Mouse (Mus musculus) kidney, embryonic 14.5 days (tissue): ENCODE data around the gene Olfr1133. TPM values are rescaled to one million over a fixed set of nuclear protein-coding genes. Genes with fewer than 3 reads are reported as not detected.

Experiments
- polyA plus RNA-seq: library from polyadenylated mRNA; unstranded; fragments of >200 nt; fragmentation: Nextera tagmentation; extraction: Ambion mirVana; gene quantifications from 2 replicates; pipeline ENCODE4 v1.2.1, GENCODE M21; 2014

The Olfr1133 gene
- polyA plus RNA-seq, 1 experiment from 2014 or later, result not detected

Other genes starting within 250 kb of the Olfr1133 start
- gene Olfr1123, start 230.7 kb downstream of the Olfr1133 start, polyA plus RNA-seq, result not detected in 2 replicates
- gene Olfr1124, start 217.1 kb downstream of the Olfr1133 start, polyA plus RNA-seq, result 0.10 TPM in 1 of 2 replicates, not detected in the other
- not detected in 2 replicates for gene Olfr1126, start 193.4 kb downstream of the Olfr1133 start, polyA plus RNA-seq
- not detected in 2 replicates for gene Pramel7, start 150.3 kb downstream of the Olfr1133 start, polyA plus RNA-seq
- gene Pramel6, start 140.8 kb downstream of the Olfr1133 start, polyA plus RNA-seq, result not detected in 2 replicates
- gene Olfr153, start 115.6 kb downstream of the Olfr1133 start, polyA plus RNA-seq, result not detected in 2 replicates
- not detected in 2 replicates for gene Olfr1128, start 101.8 kb downstream of the Olfr1133 start, polyA plus RNA-seq
- gene Olfr1129, start 73.5 kb downstream of the Olfr1133 start, polyA plus RNA-seq, result not detected in 2 replicates
- gene Olfr1130, start 41.2 kb downstream of the Olfr1133 start, polyA plus RNA-seq, result not detected in 2 replicates
- not detected in 2 replicates for gene Olfr1131, start 20.3 kb downstream of the Olfr1133 start, polyA plus RNA-seq
- gene Olfr1132, start 9.8 kb downstream of the Olfr1133 start, polyA plus RNA-seq, result not detected in 2 replicates
- gene Olfr1134, start 11.1 kb upstream of the Olfr1133 start, polyA plus RNA-seq, result not detected in 2 replicates
- gene Olfr1135, start 26.3 kb upstream of the Olfr1133 start, polyA plus RNA-seq, result not detected in 2 replicates
- gene Olfr1136, start 46.6 kb upstream of the Olfr1133 start, polyA plus RNA-seq, result not detected in 2 replicates
- not detected in 2 replicates for gene Olfr1137, start 65.8 kb upstream of the Olfr1133 start, polyA plus RNA-seq
- not detected in 2 replicates for gene Olfr1138, start 92.6 kb upstream of the Olfr1133 start, polyA plus RNA-seq
- not detected in 2 replicates for gene Olfr1140, start 96.4 kb upstream of the Olfr1133 start, polyA plus RNA-seq
- gene Olfr1141, start 106.6 kb upstream of the Olfr1133 start, polyA plus RNA-seq, result not detected in 2 replicates
- gene Olfr152, start 132.1 kb upstream of the Olfr1133 start, polyA plus RNA-seq, result not detected in 2 replicates
- not detected in 2 replicates for gene Olfr1143, start 153.2 kb upstream of the Olfr1133 start, polyA plus RNA-seq
- gene Olfr1145, start 162.4 kb upstream of the Olfr1133 start, polyA plus RNA-seq, result not detected in 2 replicates
- not detected in 2 replicates for gene Olfr1148, start 183.2 kb upstream of the Olfr1133 start, polyA plus RNA-seq
- not detected in 2 replicates for gene Olfr1150-ps1, start 196.6 kb upstream of the Olfr1133 start, polyA plus RNA-seq
- not detected in 2 replicates for gene Olfr1151, start 208.5 kb upstream of the Olfr1133 start, polyA plus RNA-seq
- not detected in 2 replicates for gene Olfr1152, start 219.1 kb upstream of the Olfr1133 start, polyA plus RNA-seq
- gene Olfr1153, start 247.6 kb upstream of the Olfr1133 start, polyA plus RNA-seq, result not detected in 2 replicates